Mouse (Mus musculus) neural tube, embryonic 14.5 days (tissue): ENCODE measurements around the gene Gm11084. TPM values are rescaled to one million over a fixed set of nuclear protein-coding genes. Genes with fewer than 3 reads are reported as not detected.
A peak's percentile ranks its signal among the peaks of the same experiment; 100 is the strongest.

Experiments used
- ATAC-seq: fragments of 200-750 bp; cut with Nextera tagmentation; 2 replicates; pipeline ENCODE4 v1.8.0; 2017; ENCODE audit warnings: low read depth, mild to moderate bottlenecking, moderate TSS enrichment, moderate library complexity
- H3K27ac ChIP-seq: fragments of 300-500 bp; sonication (generic); 2 replicates; pipeline ENCODE4 v1.5.1; 2014; ENCODE audit warnings: low read depth, mild to moderate bottlenecking, control low read depth, low read length, moderate library complexity, mixed read lengths
- H3K27me3 ChIP-seq: fragments of 300-500 bp; sonication (generic); 2 replicates; pipeline ENCODE4 v1.6.1; 2014; ENCODE audit warnings: low read length; ENCODE audit not compliant: control insufficient read depth, insufficient read depth
- H3K36me3 ChIP-seq: fragments of 300-500 bp; sonication (generic); 2 replicates; pipeline ENCODE4 v1.6.1; 2014; ENCODE audit warnings: low read length, mixed read lengths; ENCODE audit not compliant: control insufficient read depth, insufficient read depth
- H3K4me1 ChIP-seq: fragments of 300-500 bp; sonication (generic); 2 replicates; pipeline ENCODE4 v1.6.1; 2014; ENCODE audit warnings: low read length; ENCODE audit not compliant: control insufficient read depth, insufficient read depth
- H3K4me2 ChIP-seq: fragments of 300-500 bp; sonication (generic); 2 replicates; pipeline ENCODE4 v1.6.1; 2014; ENCODE audit warnings: mild to moderate bottlenecking, low read depth, low read length, control low read depth
- H3K4me3 ChIP-seq: fragments of 300-500 bp; sonication (generic); 2 replicates; pipeline ENCODE4 v1.5.1; 2014; ENCODE audit warnings: low read depth, low read length, control low read depth, mixed read lengths
- H3K9ac ChIP-seq: fragments of 300-500 bp; sonication (generic); replicated peaks from 2 replicates; pipeline ENCODE4 v1.6.1; 2014; ENCODE audit warnings: low read depth, mild to moderate bottlenecking, control low read depth, low read length, mixed read lengths
- H3K9me3 ChIP-seq: fragments of 300-500 bp; sonication (generic); 2 replicates; pipeline ENCODE4 v1.6.1; 2016; ENCODE audit warnings: low read length; ENCODE audit not compliant: control insufficient read depth
- WGBS: fragments of 180-500 bp; shearing (Covaris S2); extraction: QIAGEN DNeasy Blood & Tissue Kit; methylation state at CpG from one replicate; pipeline ENCODE4 v1.1.7; 2014; 5-methylcytosine and 5-hydroxymethylcytosine counted together
- polyA plus RNA-seq: library from polyadenylated mRNA; unstranded; fragments of >200 nt; fragmentation: Nextera tagmentation; extraction: Ambion mirVana; gene quantifications from 2 replicates; pipeline ENCODE4 v1.2.1, GENCODE M21; 2014

The Gm11084 gene
- polyA plus RNA-seq, 1 experiment from 2014 or later: not detected

- WGBS: 74% methylated on average over 20 of the region's 20 CpGs
- H3K9me3 ChIP-seq: no peaks in the 10 kb centered on the region
- H3K36me3 ChIP-seq: no peaks in the 10 kb centered on the region
- H3K4me1 ChIP-seq: no peaks in the 10 kb centered on the region
- H3K27me3 ChIP-seq: no peaks in the 10 kb centered on the region
- no peak overlapping the region for H3K9ac ChIP-seq
- no peak for ATAC-seq
- no peak overlapping the region for H3K27ac ChIP-seq
- H3K4me2 ChIP-seq: no peak overlapping the region
- no peak overlapping the region for H3K4me3 ChIP-seq
Observed at GRCm38 (mm10) chr2:73012636-73013035, 26.1 kb upstream of the Gm11084 start.

GRCm38 (mm10) chr2:73007472-73007871 lies 21.0 kb upstream of the Gm11084 start:
- no peaks in the 10 kb centered on the region for H3K9me3 ChIP-seq
- H3K4me3 ChIP-seq: no peak overlapping the region
- 93% methylated on average over 9 of the region's 9 CpGs for WGBS
- no peaks in the 10 kb centered on the region for H3K27me3 ChIP-seq
- no peak for ATAC-seq
- no peak overlapping the region for H3K27ac ChIP-seq
- H3K4me2 ChIP-seq: no peak overlapping the region
- H3K9ac ChIP-seq: no peak overlapping the region
- peaks cover 3% of the 10 kb centered on the region; the same call in 1 of the 2 replicates for H3K4me1 ChIP-seq
- H3K36me3 ChIP-seq: no peaks in the 10 kb centered on the region

- Histone ChIP-seq H3K9me3 (no peaks in the 10 kb centered on the region), H3K4me1 (peaks cover 3% of the 10 kb centered on the region; the same call in 1 of the 2 replicates), H3K36me3 (no peaks in the 10 kb centered on the region), H3K27me3 (no peaks in the 10 kb centered on the region), H3K4me2 (no peak overlapping the region), H3K9ac (no peak overlapping the region), H3K4me3 (no peak overlapping the region), H3K27ac (no peak overlapping the region)
- WGBS: 51% methylated on average over 3 of the region's 3 CpGs
- no peak for ATAC-seq
Observed at GRCm38 (mm10) chr2:73005611-73006515, 19.3 kb upstream of the Gm11084 start.

GRCm38 (mm10) chr2:73003751-73004717 lies 17.5 kb upstream of the Gm11084 start:
- no peaks in the 10 kb centered on the region for H3K9me3 ChIP-seq
- peak overlapping the region; percentile 23; the same call in 1 of the 2 replicates for H3K4me2 ChIP-seq
- peak; percentile 81 for ATAC-seq
- no peaks in the 10 kb centered on the region for H3K27me3 ChIP-seq
- no peak overlapping the region for H3K9ac ChIP-seq
- no peaks in the 10 kb centered on the region for H3K36me3 ChIP-seq
- H3K4me3 ChIP-seq: no peak overlapping the region
- WGBS: 40% methylated on average over 24 of the region's 24 CpGs
- H3K4me1 ChIP-seq: peaks cover 3% of the 10 kb centered on the region; the same call in 1 of the 2 replicates
- H3K27ac ChIP-seq: peak overlapping the region; percentile 60

- 61% methylated on average over 10 of the region's 12 CpGs for WGBS
- Histone ChIP-seq H3K9ac (no peak overlapping the region), H3K36me3 (no peaks in the 10 kb centered on the region), H3K4me3 (no peak overlapping the region), H3K27ac (no peak overlapping the region; the same call in 1 of the 2 replicates), H3K4me2 (no peak overlapping the region), H3K4me1 (peaks cover 3% of the 10 kb centered on the region; the same call in 1 of the 2 replicates), H3K27me3 (no peaks in the 10 kb centered on the region), H3K9me3 (no peaks in the 10 kb centered on the region)
- no peak for ATAC-seq
Observed at GRCm38 (mm10) chr2:73003049-73003448, 16.5 kb upstream of the Gm11084 start.

- Histone ChIP-seq H3K9me3 (no peaks in the 10 kb centered on the region), H3K27me3 (no peaks in the 10 kb centered on the region), H3K27ac (no peak overlapping the region), H3K4me2 (no peak overlapping the region), H3K36me3 (no peaks in the 10 kb centered on the region), H3K4me1 (peaks cover 3% of the 10 kb centered on the region; the same call in 1 of the 2 replicates), H3K4me3 (no peak overlapping the region), H3K9ac (no peak overlapping the region)
- WGBS: 93% methylated on average over 6 of the region's 6 CpGs
- no peak for ATAC-seq
Observed at GRCm38 (mm10) chr2:73002451-73002850, 15.9 kb upstream of the Gm11084 start.

GRCm38 (mm10) chr2:73001994-73002393 lies 15.5 kb upstream of the Gm11084 start:
- Histone ChIP-seq H3K27ac (no peak overlapping the region), H3K4me2 (no peak overlapping the region), H3K27me3 (no peaks in the 10 kb centered on the region), H3K36me3 (no peaks in the 10 kb centered on the region), H3K4me3 (no peak overlapping the region), H3K9me3 (no peaks in the 10 kb centered on the region), H3K4me1 (peaks cover 3% of the 10 kb centered on the region; the same call in 1 of the 2 replicates), H3K9ac (no peak overlapping the region)
- ATAC-seq: no peak
- WGBS: 90% methylated on average over 5 of the region's 5 CpGs

GRCm38 (mm10) chr2:73000194-73000593 lies 13.7 kb upstream of the Gm11084 start:
- H3K9me3 ChIP-seq: no peaks in the 10 kb centered on the region
- H3K4me3 ChIP-seq: no peak overlapping the region
- no peak overlapping the region for H3K27ac ChIP-seq
- 72% methylated on average over 8 of the region's 8 CpGs for WGBS
- H3K27me3 ChIP-seq: no peaks in the 10 kb centered on the region
- peaks cover 3% of the 10 kb centered on the region; the same call in 1 of the 2 replicates for H3K4me1 ChIP-seq
- H3K4me2 ChIP-seq: no peak overlapping the region
- ATAC-seq: no peak
- H3K9ac ChIP-seq: no peak overlapping the region
- H3K36me3 ChIP-seq: no peaks in the 10 kb centered on the region
